ENCODE assay signal across 8 mouse cellular contexts in genomic region chr10:128058601-128059151, GRCm38 (mm10). TPM values are rescaled to one million over a fixed set of nuclear protein-coding genes. Genes with fewer than 3 reads are reported as not detected.
DNase-seq lines count a peak whose midpoint lies in the region; ATAC-seq and TF ChIP-seq lines count a peak whose summit lies in the region.

Gene Ptges3 (plus strand): TSS chr10:128058954.

- peak within 1 kb of the TSS; percentile 76 for H3K4me2 ChIP-seq in forebrain, embryonic 15.5 days (replicated peaks)

- peak within 1 kb of the TSS; percentile 98 for H3K4me3 ChIP-seq in forebrain, embryonic 15.5 days
- peak within 1 kb of the TSS; percentile 95 for H3K4me3 ChIP-seq in lung, adult 2 months (replicated peaks; ENCODE audit: extremely low read depth, low read depth, low read length)

- no peaks in the 10 kb centered on the region for H3K27me3 ChIP-seq in forebrain, embryonic 15.5 days

- H3K36me3 ChIP-seq in forebrain, embryonic 15.5 days: no peaks in the 10 kb centered on the region

- peak; percentile 69; the same call in 1 of the 2 replicates for TF ChIP-seq POLR2A in lung, adult 2 months (IDR thresholded peaks at IDR 0.05; ENCODE audit: borderline replicate concordance, extremely low read depth, low read depth, low read length)

- H3K27ac ChIP-seq in forebrain, embryonic 15.5 days (replicated peaks): peak within 1 kb of the TSS; percentile 100

- H3K9ac ChIP-seq in forebrain, embryonic 15.5 days (replicated peaks): peak within 1 kb of the TSS; percentile 96

- intact Hi-C loops in heart, postnatal 25 days (cut with DNase I): no loop called here

- peaks cover 35% of the 10 kb centered on the region for H3K4me1 ChIP-seq in forebrain, embryonic 15.5 days
- H3K4me1 ChIP-seq in lung, adult 2 months (ENCODE audit: control insufficient read depth, insufficient read depth, low read length): peaks cover 12% of the 10 kb centered on the region

- under 1% methylated on average over 63 of the region's 72 CpGs for WGBS in forebrain, embryonic 15.5 days
- WGBS in lung, adult 2 months: under 1% methylated on average over 72 of the region's 72 CpGs

- TF ChIP-seq CTCF in lung, adult 2 months (IDR thresholded peaks at IDR 0.05; ENCODE audit: insufficient read depth, low read length): no peak

- peak; percentile 93 for ATAC-seq in forebrain, embryonic 15.5 days (replicated peaks)
- ATAC-seq in neutrophil, adult 5-6 weeks (ENCODE audit: extremely low read depth, insufficient number of reproducible peaks, low FRiP score, poor library complexity, severe bottlenecking): peak; percentile 80

- H3K9me3 ChIP-seq in forebrain, embryonic 15.5 days: no peaks in the 10 kb centered on the region

- peak; percentile 94 for DNase-seq in ES-CJ7 (ENCODE audit: low read depth, low spot score)
- peak; percentile 98 for DNase-seq in cerebellum, adult 11 months
- DNase-seq in heart, postnatal 25 days (ENCODE audit: low spot score): peak; percentile 94
- DNase-seq in layer of hippocampus, adult 18-20 months (ENCODE audit: low spot score in 2 of 2): peak; percentile 96 to 98
- peak; percentile 94 for DNase-seq in lung, adult 2 months
- DNase-seq in thymus, adult 18-20 months: peak; percentile 91 to 92

RNA-seq across cellular contexts. Expression of gene Ptges3, which starts in this region (rescaled TPM):
- polyA plus RNA-seq in forebrain, embryonic 15.5 days (2015; fragmentation: Nextera tagmentation; extraction: Ambion mirVana): 430 and 444 TPM in 2 replicates
- total RNA-seq in heart, postnatal 25 days (2021): 10 to 100 TPM; 77.8 to 89.3 TPM
- total RNA-seq in layer of hippocampus, adult 18-20 months (2021): 100 to 1,000 TPM; 146 to 153 TPM
- polyA plus RNA-seq in lung, adult 2 months (2012; rRNA removed): 43.8 and 84.2 TPM in 2 replicates
- 103 and 105 TPM in 2 replicates for total RNA-seq in neutrophil, adult 5-6 weeks (2017)

Comparison
In these comparisons a context has a peak if more than half of its experiments do, and no peak if none do; other contexts are left out.
1. Peak in every context shown above with its lines: DNase-seq, ATAC-seq, H3K4me3 ChIP-seq and H3K27ac ChIP-seq.